Mouse (Mus musculus): ENCODE data around the gene Pax2.
A peak's percentile ranks its signal among the peaks of the same experiment; 100 is the strongest.

Pax2 gene

DNA sequence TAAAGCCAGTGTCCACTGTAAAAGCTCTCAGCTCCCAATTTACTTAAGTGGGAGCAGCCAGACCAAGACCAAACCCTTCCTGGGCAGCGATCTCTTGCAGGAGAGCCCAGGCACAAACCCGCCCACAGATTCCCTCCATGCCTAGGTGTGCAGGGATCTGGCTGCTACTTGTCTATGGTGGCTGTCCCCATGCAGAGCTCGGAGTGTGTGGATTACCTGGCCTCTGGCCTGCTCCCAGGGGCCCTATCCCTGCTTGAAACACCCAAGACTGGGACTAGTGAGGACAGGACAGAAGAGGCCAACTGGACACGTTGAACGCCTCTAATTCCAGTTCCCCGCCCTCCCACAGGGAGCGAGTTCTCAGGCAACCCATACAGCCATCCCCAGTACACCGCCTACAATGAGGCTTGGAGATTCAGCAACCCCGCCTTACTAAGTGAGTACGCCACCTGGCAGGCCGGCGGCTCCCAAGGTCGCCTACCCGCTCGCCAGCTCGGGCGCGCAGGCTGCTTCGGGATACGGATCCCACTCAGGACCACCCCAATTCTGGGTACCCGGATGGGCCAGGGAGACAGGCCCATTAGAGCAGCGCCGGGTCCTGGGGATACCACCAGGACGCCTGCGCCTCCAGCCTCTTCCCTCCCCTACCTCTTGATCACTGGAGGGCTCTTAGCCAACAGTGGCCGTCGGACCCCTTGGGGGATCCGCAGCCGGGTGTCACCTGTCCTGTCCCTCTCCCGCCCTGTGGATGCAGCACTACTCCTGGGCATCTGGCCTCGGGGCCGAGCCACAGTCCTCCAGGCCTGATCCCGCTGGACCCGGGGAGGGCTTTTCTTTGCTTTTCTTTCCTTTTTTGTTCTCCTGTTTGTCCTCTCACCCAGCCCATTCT lies 79.4 kb downstream of the Pax2 start:
- DNase-seq (ENCODE audit: low read depth, low spot score), result no peak

DNA sequence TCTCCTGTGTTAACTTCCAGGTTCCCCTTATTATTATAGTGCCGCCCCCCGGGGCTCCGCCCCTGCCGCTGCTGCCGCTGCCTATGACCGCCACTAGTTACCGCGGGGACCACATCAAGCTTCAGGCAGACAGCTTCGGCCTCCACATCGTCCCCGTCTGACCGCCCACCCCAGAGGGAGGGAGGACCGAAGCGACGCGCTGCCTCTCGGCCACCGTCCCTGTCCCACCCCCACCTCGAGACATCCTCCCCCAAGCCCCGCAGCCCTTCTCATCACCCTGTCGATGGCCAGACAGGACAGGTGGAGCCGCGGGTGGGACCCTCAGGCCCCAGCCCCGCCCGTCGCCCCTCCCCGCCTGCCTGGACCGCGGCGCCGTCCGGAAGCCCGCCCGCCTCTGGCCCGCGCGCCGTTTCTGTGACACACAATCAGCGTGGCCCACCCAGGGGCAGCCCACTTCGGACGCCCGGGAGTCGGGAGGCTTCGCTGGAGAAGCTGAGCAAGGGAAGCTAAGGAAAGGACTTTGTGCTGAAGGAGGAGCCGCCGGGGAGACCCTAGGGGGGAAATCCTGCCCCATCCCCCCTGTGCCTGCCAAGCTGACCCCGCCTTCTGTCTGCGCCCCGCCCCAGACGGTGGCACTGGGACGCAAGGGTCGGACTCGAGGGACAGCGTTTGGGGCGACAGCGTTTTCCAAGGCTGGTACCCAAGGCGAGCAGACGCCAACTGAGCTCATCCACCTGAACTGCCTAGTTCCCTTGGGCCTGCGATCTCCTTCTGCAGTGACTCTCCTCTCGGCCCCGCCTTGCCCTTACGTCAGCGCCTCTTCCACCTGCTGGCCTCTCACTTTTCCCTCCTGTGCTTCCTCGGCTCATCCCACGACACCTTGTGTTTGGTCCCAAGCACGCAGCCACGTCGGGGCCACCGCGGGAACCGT lies 80.4 kb downstream of the Pax2 start:
- peak; percentile 53 for DNase-seq (ENCODE audit: low read depth, low spot score)

DNA sequence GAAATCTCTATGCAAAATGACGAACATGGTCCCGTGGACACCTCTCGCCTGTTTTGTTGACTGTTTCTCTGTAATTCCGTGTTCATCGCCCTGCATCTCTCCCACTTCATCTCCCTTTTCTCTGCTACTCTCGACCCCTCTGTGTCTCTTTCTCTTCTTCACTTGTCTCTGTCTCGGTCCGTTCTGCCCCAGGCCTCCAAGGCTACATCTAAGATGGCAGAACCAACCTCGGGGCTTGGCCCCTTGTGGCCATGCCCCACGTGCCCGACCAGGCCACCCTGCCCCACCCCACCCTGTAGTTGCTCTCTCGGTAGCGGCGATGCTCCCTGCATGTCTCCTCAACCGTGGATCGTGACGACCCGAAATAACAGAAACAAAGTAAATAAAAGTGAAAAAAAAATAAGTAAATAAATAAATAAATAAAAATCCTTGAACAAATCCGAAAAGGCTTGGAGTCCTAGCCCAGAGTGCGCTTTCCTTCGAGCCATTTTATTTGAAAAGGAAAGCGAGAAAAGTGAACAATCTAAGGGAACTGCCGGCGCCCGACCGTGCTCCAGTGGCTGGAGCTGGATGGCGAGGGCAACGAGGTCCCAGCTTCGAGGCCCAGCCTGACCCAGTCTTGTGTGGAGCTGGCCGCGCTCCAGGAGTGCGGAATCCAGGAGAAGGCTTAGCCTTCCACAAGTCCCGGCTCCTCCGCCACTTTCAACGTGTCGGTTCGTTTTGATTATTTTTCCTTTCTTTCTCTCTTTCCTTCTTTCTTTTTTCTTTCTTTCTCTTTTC lies 81.8 kb downstream of the Pax2 start:
- no peak for DNase-seq (ENCODE audit: low read depth, low spot score)

DNA sequence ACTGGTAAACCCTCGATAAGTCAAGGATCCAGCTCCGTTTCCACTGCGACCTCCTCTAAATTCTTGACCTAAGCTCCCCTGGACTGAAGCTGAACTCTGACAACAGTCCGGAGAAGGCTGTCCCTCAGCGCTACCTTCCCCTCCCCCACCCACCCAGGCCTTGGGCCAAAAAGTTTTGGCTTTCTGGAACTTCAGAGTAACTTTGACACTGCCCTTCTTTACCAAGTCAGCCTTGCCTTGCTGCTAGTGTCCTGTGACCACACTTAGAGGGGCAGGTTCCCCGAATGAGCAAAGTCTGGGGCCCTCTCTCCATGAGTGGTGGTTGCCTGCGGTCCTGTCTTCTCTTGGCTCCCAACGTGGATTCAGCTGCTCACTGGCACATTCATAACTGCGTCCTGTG lies 82.5 kb downstream of the Pax2 start:
- DNase-seq (ENCODE audit: low read depth, low spot score), result no peak

DNA sequence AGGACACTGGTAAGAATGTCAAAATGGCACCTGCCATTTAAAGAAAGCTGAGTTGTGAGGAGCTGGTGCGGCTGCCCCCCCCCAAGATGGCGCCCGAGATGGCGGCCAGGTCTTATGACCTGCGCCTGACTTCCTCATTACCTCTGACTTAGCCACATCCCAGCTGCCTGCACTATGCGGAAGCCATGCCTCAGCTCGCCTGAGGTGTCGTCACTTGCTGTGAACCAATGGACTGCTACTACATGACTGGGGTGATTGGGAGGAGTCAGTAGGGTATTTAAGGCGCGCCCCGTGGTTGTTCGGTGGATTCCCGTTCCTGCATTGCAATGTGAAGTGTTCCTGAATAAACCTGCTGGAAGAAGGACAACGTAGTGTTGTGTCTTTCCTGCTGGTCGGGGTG lies 86.8 kb downstream of the Pax2 start:
- peak; percentile 29 for DNase-seq (ENCODE audit: low read depth, low spot score)

DNA sequence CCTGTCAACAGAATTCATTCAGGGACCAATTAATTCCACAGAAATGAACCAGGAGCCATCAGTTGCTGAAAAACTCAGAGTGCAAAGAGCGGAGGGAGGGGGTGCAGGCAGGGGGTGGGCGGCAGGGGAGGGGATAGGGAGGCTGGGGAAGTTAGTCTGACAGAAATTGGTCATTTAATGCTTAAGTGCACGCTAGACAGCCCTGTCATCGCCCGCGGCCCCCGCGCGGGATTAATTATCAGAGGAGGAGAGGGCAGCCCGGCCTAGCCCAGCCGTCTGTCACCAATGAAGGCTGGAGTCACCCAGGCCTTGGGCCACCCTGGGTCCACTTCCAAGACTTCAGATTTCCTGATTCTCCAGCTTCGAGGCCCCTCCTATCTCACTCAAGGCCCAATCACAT lies 93.6 kb downstream of the Pax2 start:
- DNase-seq (ENCODE audit: low read depth, low spot score), result no peak

DNA sequence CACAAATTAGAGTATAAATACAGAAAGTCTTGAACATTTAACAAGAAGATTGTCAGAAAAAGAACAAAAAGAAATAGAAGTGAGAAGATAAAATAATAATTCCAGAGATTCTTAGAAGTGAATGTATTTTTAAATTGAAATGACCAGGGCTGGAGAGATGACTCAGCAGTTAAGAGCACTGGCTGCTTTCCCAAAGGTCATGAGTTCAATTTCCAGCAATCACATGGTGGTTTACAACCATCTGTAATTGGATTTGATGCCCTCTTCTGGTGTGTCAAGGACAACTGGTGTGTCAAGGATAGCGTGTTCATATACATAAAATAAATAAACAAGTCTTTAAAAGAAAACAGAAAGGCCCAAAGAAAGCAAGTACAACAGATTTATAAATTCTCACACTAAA lies 102.8 kb downstream of the Pax2 start:
- DNase-seq (ENCODE audit: low read depth, low spot score), result no peak

DNA sequence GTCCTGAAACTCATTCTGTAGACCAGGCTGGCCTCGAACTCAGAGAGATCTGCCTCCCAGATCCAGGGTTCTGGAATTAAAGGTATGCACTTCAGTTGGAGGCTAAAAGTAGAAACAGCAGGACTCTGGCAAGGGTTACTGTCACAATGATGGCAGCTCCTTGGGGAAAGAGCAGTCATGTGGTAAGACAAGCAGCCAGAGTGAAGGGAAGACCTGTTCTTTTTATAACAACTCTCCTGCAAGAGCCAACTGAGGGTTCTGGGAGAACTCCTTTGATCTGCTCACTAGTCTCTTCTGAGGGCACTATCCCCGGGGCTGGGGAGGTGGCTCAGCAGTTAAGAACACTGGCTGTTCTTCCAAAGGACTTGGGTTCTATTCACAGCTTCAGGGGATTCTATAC lies 112.9 kb downstream of the Pax2 start:
- no peak for DNase-seq (ENCODE audit: low read depth, low spot score)

DNA sequence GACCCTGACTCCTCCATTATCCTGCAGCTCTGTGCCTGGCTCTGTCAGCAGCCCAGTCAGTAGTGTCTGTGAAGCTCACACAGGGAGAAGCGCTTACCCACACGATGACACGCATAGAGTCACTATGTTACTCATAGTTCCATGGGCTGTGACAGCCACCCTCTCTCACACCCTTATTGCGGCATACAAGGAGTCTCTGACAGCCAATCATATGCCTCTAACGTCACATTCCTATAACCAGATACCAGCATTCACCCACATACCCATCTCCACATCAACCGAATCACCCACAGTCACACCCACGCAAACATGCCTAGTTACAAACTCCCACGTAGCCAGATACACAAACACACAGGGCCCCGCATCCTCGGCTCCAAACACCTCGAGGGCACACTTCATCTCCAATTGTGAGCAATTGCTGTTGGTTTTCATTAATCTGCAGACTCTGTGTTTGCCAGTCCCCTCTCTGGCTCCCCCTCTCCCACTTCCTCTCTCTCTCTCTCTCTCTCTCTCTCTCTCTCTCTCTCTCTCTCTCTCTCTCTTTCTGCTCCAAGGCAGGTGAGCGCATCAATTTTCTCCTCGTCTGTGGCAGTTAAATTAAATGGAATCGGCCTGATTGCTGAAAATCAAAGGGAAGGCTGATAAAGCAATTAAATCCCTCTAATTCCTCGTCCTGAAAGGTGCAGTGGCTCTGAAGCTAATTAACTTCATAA lies 118.5 kb downstream of the Pax2 start:
- no peak for DNase-seq (ENCODE audit: low read depth, low spot score)

DNA sequence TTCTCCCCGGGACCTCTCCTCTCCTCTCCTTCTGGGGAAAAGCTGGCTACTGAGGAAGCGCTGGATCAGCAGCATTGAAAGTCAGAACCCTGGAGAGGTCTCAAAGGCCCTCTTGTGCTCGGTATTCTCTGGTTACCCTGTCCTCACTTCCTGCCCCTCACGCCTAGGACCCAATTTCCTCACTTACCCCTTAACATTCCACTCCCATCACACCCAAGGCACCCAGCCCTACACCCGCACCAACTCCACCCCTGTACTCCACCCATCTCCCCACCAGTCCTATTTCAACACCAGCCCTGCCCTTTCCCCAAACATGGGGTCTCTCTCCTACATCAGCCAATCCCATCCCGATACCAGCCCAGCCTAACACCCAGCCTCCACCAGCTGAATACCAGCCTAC lies 119.1 kb downstream of the Pax2 start:
- DNase-seq (ENCODE audit: low read depth, low spot score), result no peak

DNA sequence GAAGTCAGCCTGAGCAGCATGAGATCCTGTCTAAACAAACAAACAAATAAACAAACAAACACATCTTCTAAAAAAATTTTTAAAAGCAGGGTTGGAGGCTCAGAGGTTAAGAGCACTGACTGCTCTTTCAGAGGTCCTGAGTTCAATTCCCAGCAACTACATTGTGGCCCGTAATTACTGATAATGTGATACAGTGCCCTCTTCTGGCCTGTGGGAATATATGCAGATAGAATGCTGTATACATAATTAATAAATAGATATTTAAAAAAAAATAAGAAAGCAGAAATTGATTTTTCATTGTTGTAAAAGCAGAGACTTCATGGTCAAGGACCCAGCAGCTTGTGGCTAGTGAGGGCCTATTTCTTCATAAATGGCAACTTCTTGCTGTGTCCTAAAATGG lies 119.9 kb downstream of the Pax2 start:
- no peak for DNase-seq (ENCODE audit: low read depth, low spot score)

DNA sequence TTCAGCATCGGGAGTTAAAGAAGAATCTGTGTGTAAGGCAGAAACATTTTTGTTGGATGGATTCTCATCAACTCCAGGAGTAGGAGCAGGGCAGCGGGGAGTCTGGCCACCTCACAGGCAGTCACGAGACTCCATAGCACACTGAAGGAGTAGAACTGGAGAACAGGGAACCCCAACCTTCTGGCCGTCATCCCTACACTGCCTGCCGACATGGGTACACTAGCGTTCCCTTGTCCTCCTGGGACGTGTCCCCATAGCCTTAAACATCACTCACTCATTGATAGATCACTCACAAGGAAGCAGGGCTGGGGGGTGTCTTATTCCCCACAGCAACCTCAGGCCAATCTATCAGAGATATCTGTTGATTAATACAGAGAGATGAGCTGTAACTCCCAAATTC lies 120.7 kb downstream of the Pax2 start:
- no peak for DNase-seq (ENCODE audit: low read depth, low spot score)

DNA sequence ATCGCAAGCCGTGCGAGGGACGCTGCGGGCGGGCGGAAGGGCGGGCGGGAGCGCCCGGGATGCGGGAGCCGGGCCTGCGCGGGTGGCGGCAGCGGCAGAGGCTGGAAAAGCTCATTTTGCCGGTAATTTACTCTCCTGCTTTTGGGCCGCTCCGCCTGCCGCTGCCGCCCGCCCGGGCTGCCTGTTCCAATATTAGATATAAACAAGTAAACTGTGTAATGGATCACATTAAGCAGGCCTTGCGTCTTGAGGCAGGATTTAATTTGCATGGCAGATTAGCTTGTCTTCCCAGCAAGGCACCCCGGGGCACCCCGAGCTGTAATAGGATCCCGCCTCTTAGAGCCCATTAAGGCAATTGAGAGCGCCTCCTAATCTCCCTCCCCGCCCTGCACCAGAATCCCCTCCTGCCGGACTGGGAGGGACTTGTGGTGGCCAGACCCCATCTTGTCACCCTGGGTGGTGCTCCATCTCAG lies 126.7 kb downstream of the Pax2 start:
- no peak for DNase-seq (ENCODE audit: low read depth, low spot score)

DNA sequence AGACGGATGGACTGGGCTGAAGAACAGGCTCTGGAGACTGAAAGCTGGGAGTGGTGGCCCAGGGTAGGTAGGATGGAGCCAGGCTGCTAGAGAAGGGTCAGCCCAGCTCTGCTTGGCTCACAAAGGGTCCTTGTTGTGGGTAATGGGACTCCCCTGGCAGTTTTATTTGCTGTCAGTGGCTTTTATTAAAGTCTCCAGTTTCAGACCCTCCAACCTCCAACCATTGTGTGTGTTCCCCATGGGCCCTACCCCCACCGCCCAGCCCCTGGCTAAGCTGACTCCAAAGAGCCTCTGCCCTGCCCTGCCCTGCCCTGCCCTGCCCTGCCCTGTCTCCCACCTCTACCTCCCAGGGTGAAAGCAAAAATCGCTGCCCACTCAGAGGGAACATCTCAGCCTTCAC lies 128.5 kb downstream of the Pax2 start:
- no peak for DNase-seq (ENCODE audit: low read depth, low spot score)

DNA sequence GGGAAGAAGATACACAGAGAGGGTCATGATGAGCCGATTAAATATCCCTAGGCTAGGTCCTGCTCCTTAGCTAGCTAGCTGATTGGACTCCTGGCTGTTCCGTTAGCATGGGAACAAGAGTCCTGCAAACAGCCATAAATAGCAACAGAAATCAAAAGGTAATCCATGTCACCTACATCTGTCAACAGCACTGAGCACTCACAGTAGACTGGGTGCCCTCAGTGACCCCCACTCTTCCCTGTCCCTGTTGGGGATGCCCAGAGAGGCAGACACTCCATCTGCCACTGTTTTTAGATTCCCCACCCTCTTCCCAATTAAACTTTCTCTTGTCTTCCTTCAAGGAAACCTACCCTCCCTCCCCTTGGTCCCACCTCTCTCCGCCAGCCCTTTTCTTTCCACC lies 130.6 kb downstream of the Pax2 start:
- no peak for DNase-seq (ENCODE audit: low read depth, low spot score)

Measured in WW6 (cell line).